Mouse (Mus musculus): ENCODE measurements around the gene Polr2b. TPM values are rescaled to one million over a fixed set of nuclear protein-coding genes. Genes with fewer than 3 reads are reported as not detected.

Polr2b gene
- polyA plus RNA-seq, 1 experiment from 2014 or later, result 35.3 TPM

DNA sequence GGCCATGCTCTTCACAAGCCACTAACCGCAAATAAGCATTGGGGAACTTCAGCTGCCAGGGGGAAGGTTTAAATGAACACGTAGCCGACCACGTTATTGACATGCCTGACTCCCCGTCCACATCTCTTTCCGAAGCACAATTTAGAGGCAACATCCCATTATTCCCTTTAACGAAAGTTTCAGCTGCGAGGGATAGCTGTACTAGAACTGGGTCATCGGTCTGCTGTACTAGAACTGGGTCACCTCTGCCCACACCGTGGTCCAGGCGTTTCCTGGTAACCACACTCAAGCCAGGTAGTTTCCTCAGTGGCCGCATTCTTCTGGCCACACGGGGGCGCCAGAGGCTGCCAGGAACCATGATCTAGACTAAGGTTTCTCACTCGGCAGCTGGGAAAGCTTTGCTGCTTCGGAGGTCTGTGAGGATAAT, 44.4 kb downstream of the Polr2b start:
- 2% methylated on average over 16 of the region's 16 CpGs for WGBS (ENCODE audit: insufficient replicate concordance)
- Histone ChIP-seq H3K4me3 (replicated peaks) (peak overlapping the region; percentile 24; the same call in 1 of the 2 replicates), H3K36me3 (peaks cover 14% of the 10 kb centered on the region), H3K27me3 (no peaks in the 10 kb centered on the region), H3K4me2 (peak overlapping the region; percentile 55), H3K9me3 (replicated peaks) (no peaks in the 10 kb centered on the region), H3K4me1 (replicated peaks) (peaks cover 22% of the 10 kb centered on the region), H3K9ac (0 out of 2 replicates have a peak overlapping the region, but pooled peaks have one; percentile 26), H3K27ac (no peak overlapping the region)
- DNase-seq, result peak; percentile 61
- peak; percentile 49; the same call in 1 of the 2 replicates for ATAC-seq (ENCODE audit: low read depth)

GRCm38 (mm10) chr5:77355307-77356265, 45.6 kb downstream of the Polr2b start:
- Histone ChIP-seq H3K4me2 (no peak overlapping the region), H3K9ac (no peak overlapping the region)

GRCm38 (mm10) chr5:77357405-77358149, 47.6 kb downstream of the Polr2b start:
- no peak overlapping the region for H3K27ac ChIP-seq
- peak overlapping the region; percentile 73 for H3K4me2 ChIP-seq
- ATAC-seq (ENCODE audit: low read depth), result peak; percentile 78
- no peaks in the 10 kb centered on the region for H3K27me3 ChIP-seq
- no peak overlapping the region; the same call in 1 of the 2 replicates for H3K9ac ChIP-seq
- H3K4me3 ChIP-seq (replicated peaks), result peak overlapping the region; percentile 57
- no peaks in the 10 kb centered on the region for H3K36me3 ChIP-seq
- no peaks in the 10 kb centered on the region for H3K9me3 ChIP-seq (replicated peaks)
- DNase-seq, result peak; percentile 49
- 16% methylated on average over 22 of the region's 22 CpGs for WGBS (ENCODE audit: insufficient replicate concordance)
- H3K4me1 ChIP-seq (replicated peaks), result peaks cover 22% of the 10 kb centered on the region

More at GRCm38 (mm10) chr5:77355307-77356265, 45.6 kb downstream of the Polr2b start:
- Histone ChIP-seq H3K27ac (peak overlapping the region; percentile 7; the same call in 1 of the 2 replicates), H3K36me3 (peaks cover 4% of the 10 kb centered on the region), H3K4me3 (replicated peaks) (no peak overlapping the region), H3K9me3 (replicated peaks) (no peaks in the 10 kb centered on the region), H3K4me1 (replicated peaks) (peaks cover 22% of the 10 kb centered on the region), H3K27me3 (no peaks in the 10 kb centered on the region)
- ATAC-seq (ENCODE audit: low read depth) (no peak), DNase-seq (no peak)
- WGBS (ENCODE audit: insufficient replicate concordance), result 61% methylated on average over 19 of the region's 19 CpGs

DNA sequence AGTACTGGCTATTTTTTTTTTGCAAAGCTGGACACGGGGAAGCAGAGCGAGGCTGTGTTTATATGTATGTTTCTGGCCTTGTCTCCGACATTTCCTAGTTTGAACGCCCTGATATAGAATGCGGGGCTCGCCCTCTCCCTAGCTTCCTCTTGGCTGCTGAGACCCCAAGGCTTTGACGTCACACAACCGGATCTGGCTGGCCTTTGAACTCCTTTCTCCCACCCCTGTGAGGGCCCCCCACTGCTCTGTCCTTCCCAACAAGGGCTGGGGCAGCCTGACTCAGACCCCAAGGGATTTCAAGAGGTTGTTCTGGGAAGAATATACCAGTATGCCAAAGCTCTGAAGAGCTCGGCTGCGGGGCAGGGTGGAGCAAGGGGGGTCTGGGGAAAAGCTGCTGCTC, 48.4 kb downstream of the Polr2b start:
- Histone ChIP-seq H3K9me3 (replicated peaks) (no peaks in the 10 kb centered on the region), H3K4me3 (replicated peaks) (peak overlapping the region; percentile 57), H3K36me3 (no peaks in the 10 kb centered on the region), H3K4me1 (replicated peaks) (peaks cover 22% of the 10 kb centered on the region), H3K27me3 (no peaks in the 10 kb centered on the region), H3K4me2 (peak overlapping the region; percentile 73), H3K27ac (peak overlapping the region; percentile 16; the same call in 1 of the 2 replicates), H3K9ac (peak overlapping the region; percentile 29; the same call in 1 of the 2 replicates)
- DNase-seq (peak; percentile 4), ATAC-seq (ENCODE audit: low read depth) (peak; percentile 41)
- 6% methylated on average over 10 of the region's 10 CpGs for WGBS (ENCODE audit: insufficient replicate concordance)

DNA sequence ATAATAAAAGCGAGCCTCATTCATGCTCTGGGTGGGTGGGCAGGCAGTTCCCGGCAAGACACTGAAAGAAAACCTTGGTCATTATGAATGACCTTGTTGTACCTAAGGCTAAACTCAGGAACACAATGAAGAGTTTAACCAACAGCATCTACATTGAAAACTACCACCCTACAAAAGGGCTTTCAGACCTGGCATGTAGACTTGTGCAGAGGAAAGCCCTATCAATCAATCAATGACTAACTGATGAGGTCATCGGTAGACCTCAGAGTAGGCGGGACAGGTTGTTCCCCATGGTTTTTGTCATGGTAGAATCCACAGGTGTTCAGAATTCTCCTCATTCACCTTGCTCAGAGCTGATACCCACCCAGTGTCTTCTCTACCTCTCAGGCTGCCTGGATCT, 50.0 kb downstream of the Polr2b start:
- Histone ChIP-seq H3K27ac (no peak overlapping the region), H3K36me3 (no peaks in the 10 kb centered on the region), H3K9ac (no peak overlapping the region), H3K4me2 (no peak overlapping the region), H3K27me3 (no peaks in the 10 kb centered on the region), H3K4me1 (replicated peaks) (peaks cover 13% of the 10 kb centered on the region), H3K9me3 (replicated peaks) (no peaks in the 10 kb centered on the region), H3K4me3 (replicated peaks) (no peak overlapping the region)
- ATAC-seq (ENCODE audit: low read depth), result no peak
- no peak for DNase-seq
- 74% methylated on average over 4 of the region's 4 CpGs for WGBS (ENCODE audit: insufficient replicate concordance)

- no peak for DNase-seq
- 51% methylated on average over 4 of the region's 4 CpGs for WGBS (ENCODE audit: insufficient replicate concordance)
Observed at GRCm38 (mm10) chr5:77361006-77361405, 51.1 kb downstream of the Polr2b start.

GRCm38 (mm10) chr5:77362120-77362519, 52.2 kb downstream of the Polr2b start:
- H3K27me3 ChIP-seq, result no peaks in the 10 kb centered on the region
- H3K4me3 ChIP-seq (replicated peaks), result no peak overlapping the region
- no peaks in the 10 kb centered on the region for H3K9me3 ChIP-seq (replicated peaks)
- no peak overlapping the region for H3K4me2 ChIP-seq
- H3K4me1 ChIP-seq (replicated peaks), result peaks cover 13% of the 10 kb centered on the region
- DNase-seq (no peak), ATAC-seq (ENCODE audit: low read depth) (no peak)
- H3K36me3 ChIP-seq, result no peaks in the 10 kb centered on the region
- no peak overlapping the region for H3K9ac ChIP-seq
- WGBS (ENCODE audit: insufficient replicate concordance), result 42% methylated on average over 3 of the region's 3 CpGs
- no peak overlapping the region for H3K27ac ChIP-seq

More at GRCm38 (mm10) chr5:77361006-77361405, 51.1 kb downstream of the Polr2b start:
- Histone ChIP-seq H3K4me2 (no peak overlapping the region), H3K9me3 (replicated peaks) (no peaks in the 10 kb centered on the region), H3K4me1 (replicated peaks) (peaks cover 13% of the 10 kb centered on the region), H3K36me3 (no peaks in the 10 kb centered on the region), H3K27ac (no peak overlapping the region), H3K9ac (no peak overlapping the region), H3K4me3 (replicated peaks) (no peak overlapping the region), H3K27me3 (no peaks in the 10 kb centered on the region)
- ATAC-seq (ENCODE audit: low read depth), result no peak

DNA sequence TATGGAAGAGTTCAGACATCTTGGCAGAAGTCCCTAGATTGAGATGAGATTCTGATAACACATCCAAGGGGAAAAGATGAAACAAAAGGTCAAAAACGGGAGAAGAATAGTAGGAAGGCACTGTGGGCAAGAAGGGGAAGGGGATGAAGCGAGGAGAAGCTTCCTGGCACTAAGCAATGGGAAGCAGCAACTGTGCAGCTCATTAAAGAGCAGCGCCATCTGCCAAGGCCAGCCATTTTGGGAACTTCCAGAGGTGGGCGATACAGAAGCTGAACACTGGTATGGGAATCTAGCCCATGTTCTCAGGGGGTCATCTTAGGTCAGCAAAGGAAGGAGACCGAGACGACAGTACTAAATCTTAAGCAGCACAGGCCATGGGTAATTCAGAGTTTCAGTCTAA, 53.7 kb downstream of the Polr2b start:
- peaks cover 2% of the 10 kb centered on the region for H3K4me1 ChIP-seq (replicated peaks)
- no peak for DNase-seq
- no peak overlapping the region for H3K4me2 ChIP-seq
- H3K4me3 ChIP-seq (replicated peaks), result no peak overlapping the region
- no peaks in the 10 kb centered on the region for H3K36me3 ChIP-seq
- no peak overlapping the region for H3K9ac ChIP-seq
- H3K27me3 ChIP-seq, result no peaks in the 10 kb centered on the region
- H3K9me3 ChIP-seq (replicated peaks), result no peaks in the 10 kb centered on the region
- ATAC-seq (ENCODE audit: low read depth), result no peak
- H3K27ac ChIP-seq, result no peak overlapping the region
- 67% methylated on average over 6 of the region's 6 CpGs for WGBS (ENCODE audit: insufficient replicate concordance)

GRCm38 (mm10) chr5:77364443-77365038, 54.6 kb downstream of the Polr2b start:
- H3K27ac ChIP-seq, result no peak overlapping the region
- H3K4me3 ChIP-seq (replicated peaks), result no peak overlapping the region
- H3K4me1 ChIP-seq (replicated peaks), result peaks cover 2% of the 10 kb centered on the region
- H3K9ac ChIP-seq, result no peak overlapping the region
- H3K36me3 ChIP-seq, result no peaks in the 10 kb centered on the region
- no peak overlapping the region for H3K4me2 ChIP-seq
- no peak for DNase-seq
- H3K27me3 ChIP-seq, result no peaks in the 10 kb centered on the region
- 73% methylated on average over 3 of the region's 3 CpGs for WGBS (ENCODE audit: insufficient replicate concordance)
- ATAC-seq (ENCODE audit: low read depth), result no peak
- H3K9me3 ChIP-seq (replicated peaks), result no peaks in the 10 kb centered on the region

GRCm38 (mm10) chr5:77366313-77366712, 56.4 kb downstream of the Polr2b start:
- WGBS (ENCODE audit: insufficient replicate concordance), result 75% methylated on average over 8 of the region's 8 CpGs

GRCm38 (mm10) chr5:77367145-77367544, 57.2 kb downstream of the Polr2b start:
- ATAC-seq (ENCODE audit: low read depth) (no peak), DNase-seq (no peak)
- 72% methylated on average over 1 of the region's 1 CpGs for WGBS (ENCODE audit: insufficient replicate concordance)
- no peak overlapping the region for H3K27ac ChIP-seq
- no peak overlapping the region for H3K4me3 ChIP-seq (replicated peaks)
- H3K36me3 ChIP-seq, result no peaks in the 10 kb centered on the region
- H3K9ac ChIP-seq, result no peak overlapping the region
- H3K4me1 ChIP-seq (replicated peaks), result peaks cover 11% of the 10 kb centered on the region
- no peaks in the 10 kb centered on the region for H3K9me3 ChIP-seq (replicated peaks)
- no peaks in the 10 kb centered on the region for H3K27me3 ChIP-seq
- H3K4me2 ChIP-seq, result no peak overlapping the region

More at GRCm38 (mm10) chr5:77366313-77366712, 56.4 kb downstream of the Polr2b start:
- Histone ChIP-seq H3K4me3 (replicated peaks) (no peak overlapping the region), H3K4me1 (replicated peaks) (peaks cover 9% of the 10 kb centered on the region), H3K27me3 (no peaks in the 10 kb centered on the region), H3K27ac (no peak overlapping the region), H3K4me2 (no peak overlapping the region), H3K9ac (no peak overlapping the region), H3K36me3 (no peaks in the 10 kb centered on the region), H3K9me3 (replicated peaks) (no peaks in the 10 kb centered on the region)
- ATAC-seq (ENCODE audit: low read depth) (no peak), DNase-seq (no peak)
